Mouse (Mus musculus) heart, adult 2 months (tissue): ENCODE measurements around the gene Qtrt2.

Source experiments
- CTCF ChIP-seq: fragments of 200-600 bp; IDR thresholded peaks from 2 replicates; pipeline ENCODE4 v1.8.1; 2022; ENCODE audit warnings: antibody characterized with exemption, mild to moderate bottlenecking, moderate library complexity
- EP300 ChIP-seq: fragments of 200-500 bp; IDR thresholded peaks from 2 replicates; pipeline ENCODE4 v1.6.1; 2011; ENCODE audit warnings: low read depth, low read length, control low read depth; ENCODE audit not compliant: insufficient read depth
- POLR2A ChIP-seq: fragments of 200-500 bp; IDR thresholded peaks from 2 replicates; pipeline ENCODE4 v1.6.1; 2011; ENCODE audit warnings: mild to moderate bottlenecking, low read depth, low read length, control low read depth; ENCODE audit not compliant: insufficient read depth

- TF ChIP-seq POLR2A (no peak), CTCF (no peak), EP300 (no peak)
Observed at GRCm38 (mm10) chr16:43973147-43973546, 46.5 kb upstream of the Qtrt2 start.
